In genomic region chr5:105686331-105686995, GRCm38 (mm10) we compare ENCODE assay signal across 12 mouse cellular contexts. TPM values are rescaled to one million over a fixed set of nuclear protein-coding genes. Genes with fewer than 3 reads are reported as not detected.
DNase-seq lines count a peak whose midpoint lies in the region; ATAC-seq and TF ChIP-seq lines count a peak whose summit lies in the region.
"Had no signal": no experiment of that assay in that cellular context is flagged by ENCODE, and none has a peak within 500 bp of the region (broad histone marks: within the 10 kb centered on the region; RNA-seq: fewer than 3 reads in every experiment).

No protein-coding gene starts in this region.

- H3K4me3 ChIP-seq in lung, postnatal 0 days (ENCODE audit: low read depth, low read length): no peak overlapping the region
- no peak overlapping the region for H3K4me3 ChIP-seq in CH12.LX (replicated peaks in 1 of 3; ENCODE audit: low read depth in 2 of 3, low read length in 2 of 3, poor library complexity in 1 of 3)

- H3K27ac ChIP-seq in lung, postnatal 0 days (ENCODE audit: low read length): no peak overlapping the region
- peak overlapping the region; percentile 9; the same call in 1 of the 2 replicates for H3K27ac ChIP-seq in CH12.LX (ENCODE audit: insufficient read depth, low read depth)
- H3K27ac ChIP-seq: macrophage had no signal

- no peak overlapping the region for H3K9ac ChIP-seq in lung, postnatal 0 days (replicated peaks; ENCODE audit: low read depth)
- peak overlapping the region; percentile 28; the same call in 1 of the 2 replicates for H3K9ac ChIP-seq in CH12.LX (ENCODE audit: insufficient read depth, low read depth)

- H3K27me3 ChIP-seq in lung, postnatal 0 days (replicated peaks; ENCODE audit: insufficient read depth, low read length): no peaks in the 10 kb centered on the region
- no peaks in the 10 kb centered on the region for H3K27me3 ChIP-seq in CH12.LX (replicated peaks)

- no peak for DNase-seq in lung, postnatal 0 days (ENCODE audit: low spot score)
- no peak for DNase-seq in lung, postnatal 14 days
- DNase-seq in CH12.LX (ENCODE audit: extremely low read depth): no peak
- peak; percentile 68 for DNase-seq in thymus, postnatal 0 days (ENCODE audit: low spot score)
- DNase-seq in frontal cortex, postnatal 36 days (ENCODE audit: low spot score in 2 of 2): no peak
- no peak for DNase-seq in urinary bladder, adult 2 months (ENCODE audit: low spot score)
- DNase-seq: cerebellum, adult 11-12 months had no signal

- in situ Hi-C loops in CH12.LX (cut with MboI; ENCODE audit: low pct_ligation_motif_present, low pct_unique_long_range_greater_than_20kb, low sequenced_read_pairs): loop anchor here (10.0 kb wide), 1 partner anchor 282 kb away; no protein-coding TSS in a partner anchor

- WGBS in lung, postnatal 0 days: 45% methylated on average over 12 of the region's 12 CpGs

- TF ChIP-seq RAD21 in CH12.LX (IDR thresholded peaks at IDR 0.05; ENCODE audit: low read depth, low read length): peak; percentile 12

- no peak overlapping the region for H3K4me2 ChIP-seq in lung, postnatal 0 days (replicated peaks; ENCODE audit: low read depth, low read length)
- peak overlapping the region; percentile 90 for H3K4me2 ChIP-seq in CH12.LX (ENCODE audit: insufficient read depth, low read depth, poor library complexity, severe bottlenecking)
- H3K4me2 ChIP-seq: liver, embryonic 11.5 days had no signal

- dilution Hi-C loops in CH12.LX (cut with MboI; ENCODE audit: extremely low pct_ligation_motif_present, extremely low pct_unique_long_range_greater_than_20kb, low sequenced_read_pairs): no loop called here

- TF ChIP-seq EP300 in lung, postnatal 0 days (IDR thresholded peaks at IDR 0.05): no peak
- TF ChIP-seq EP300 in CH12.LX (IDR thresholded peaks at IDR 0.05; ENCODE audit: low read length): no peak; the same call in 1 of the 2 replicates

- peak; percentile 27; the same call in 1 of the 2 replicates for TF ChIP-seq CTCF in lung, postnatal 0 days (IDR thresholded peaks at IDR 0.05)
- TF ChIP-seq CTCF in CH12.LX (conservative IDR thresholded peaks at IDR 0.05 in 1 of 2, IDR thresholded peaks at IDR 0.05 in 1 of 2; ENCODE audit: low read depth in 2 of 2, low read length in 2 of 2): peak in 1 of 2 experiments; percentile 52; a peak in 2 of 4 replicates

- no peak for ATAC-seq in lung, postnatal 0 days
- peak; percentile 64 for ATAC-seq in common myeloid progenitor, adult 5-6 weeks (replicated peaks; ENCODE audit: low read depth, poor library complexity, severe bottlenecking)
- ATAC-seq: intestine, postnatal 0 days had no signal

- no peaks in the 10 kb centered on the region for H3K36me3 ChIP-seq in lung, postnatal 0 days (ENCODE audit: insufficient read depth, low read length)
- H3K36me3 ChIP-seq in CH12.LX (replicated peaks in 1 of 2; ENCODE audit: control insufficient read depth in 1 of 2, insufficient read depth in 1 of 2, low read length in 1 of 2): no peaks in the 10 kb centered on the region
- H3K36me3 ChIP-seq: G1E had no signal

- TF ChIP-seq POLR2A in CH12.LX (IDR thresholded peaks at IDR 0.05; ENCODE audit: low read depth, low read length): no peak

- no peaks in the 10 kb centered on the region for H3K79me2 ChIP-seq in CH12.LX (replicated peaks; ENCODE audit: control insufficient read depth, extremely low read depth, insufficient read depth, poor library complexity, severe bottlenecking)

- no peaks in the 10 kb centered on the region for H3K9me3 ChIP-seq in lung, postnatal 0 days (ENCODE audit: low read length)
- no peaks in the 10 kb centered on the region for H3K9me3 ChIP-seq in CH12.LX (replicated peaks; ENCODE audit: low read length)
- H3K9me3 ChIP-seq: G1E had no signal

- H3K4me1 ChIP-seq in lung, postnatal 0 days (ENCODE audit: insufficient read depth, low read depth, low read length): 0 out of 2 replicates have a peak, but pooled peaks cover 6% of the 10 kb centered on the region
- peaks cover 28 to 61% of the 10 kb centered on the region in 2 experiments for H3K4me1 ChIP-seq in CH12.LX (ENCODE audit: control insufficient read depth in 1 of 2, insufficient read depth in 2 of 2)

TF ChIP-seq in CH12.LX, 34 proteins besides CTCF, POLR2A, EP300 and RAD21:
- peak; percentile 17; the same call in 1 of the 2 replicates for TF ChIP-seq TCF12 (IDR thresholded peaks at IDR 0.05; ENCODE audit: low read depth, low read length)
- peak; percentile 47; the same call in 1 of the 2 replicates for TF ChIP-seq BHLHE40 (IDR thresholded peaks at IDR 0.05; ENCODE audit: low read depth, low read length)
- peak; percentile 32; the same call in 1 of the 2 replicates for TF ChIP-seq SMC3 (IDR thresholded peaks at IDR 0.05; ENCODE audit: low read depth, low read length)
- no peak for TF ChIP-seq HCFC1 (IDR thresholded peaks at IDR 0.05; ENCODE audit: low read depth, low read length)
- TF ChIP-seq ELF1 (IDR thresholded peaks at IDR 0.05; ENCODE audit: low read depth, low read length): no peak

RNA-seq across cellular contexts. Expression of gene Lrrc8d, which starts 13.3 kb away (rescaled TPM):
- polyA plus RNA-seq in lung, postnatal 0 days (2015; fragmentation: Nextera tagmentation; extraction: Ambion mirVana): 20.5 and 23.2 TPM in 2 replicates
- total RNA-seq in CH12.LX (2012; rRNA removed) (15.9 and 16.6 TPM in 2 replicates), CH12.LX (2014; rRNA removed) (5.2 and 7.0 TPM in 2 replicates)
- polyA plus RNA-seq in CH12.LX (2012; ENCODE audit: insufficient read length, low read depth): 26.1 and 29.2 TPM in 2 replicates
- total RNA-seq in common myeloid progenitor, adult 5-6 weeks (2017): 15.6 and 19.9 TPM in 2 replicates
- 11.1 and 11.3 TPM in 2 replicates for polyA plus RNA-seq in thymus, postnatal 0 days (2015; fragmentation: Nextera tagmentation; extraction: Ambion mirVana)
- 2.2 and 5.6 TPM in 2 replicates for polyA plus RNA-seq in urinary bladder, adult 2 months (2012; rRNA removed)
- polyA plus RNA-seq: G1E had no signal
